Mouse (Mus musculus): ENCODE results near the gene Gm10382.

DNA sequence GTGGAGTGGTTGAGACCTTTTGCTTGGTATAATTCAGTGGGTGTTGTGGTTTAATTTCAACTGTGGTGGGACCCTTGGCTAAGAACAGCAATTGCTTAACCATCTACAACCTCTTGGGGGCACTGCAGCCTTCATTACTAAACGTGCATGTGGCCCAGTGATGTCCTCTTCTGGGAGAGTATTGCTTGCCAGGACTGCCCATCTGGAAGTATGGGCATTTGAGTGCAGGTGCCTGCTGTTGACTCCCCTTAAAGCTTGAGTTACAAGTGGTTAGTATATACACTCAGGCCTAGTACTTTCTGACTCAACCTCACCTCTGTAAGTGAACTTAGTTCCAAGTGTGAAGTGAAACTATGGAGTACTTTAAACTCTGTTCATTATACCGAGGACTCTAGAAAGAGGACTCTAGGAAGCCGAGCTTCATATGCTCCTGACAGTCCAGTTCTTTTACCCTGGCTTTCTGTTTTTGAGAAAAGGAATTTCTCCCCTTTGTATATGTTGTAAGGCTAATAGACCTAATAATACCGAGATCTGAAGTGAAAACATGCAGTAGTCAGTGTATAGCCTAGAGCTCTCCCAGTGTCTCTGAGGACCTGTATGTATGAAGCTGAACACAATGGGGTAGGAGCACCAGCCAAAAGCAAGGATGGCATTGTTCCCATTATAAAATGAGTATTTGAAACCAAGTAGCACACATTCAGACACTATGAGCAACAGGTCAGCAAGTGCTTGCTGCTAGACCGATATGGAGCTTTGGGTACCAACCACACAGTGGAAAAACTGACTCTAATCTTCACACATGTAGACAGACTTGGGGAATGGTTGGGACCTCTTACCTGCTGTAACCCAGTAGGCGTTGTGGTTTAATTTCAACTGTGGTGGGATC lies 6.2 kb upstream of the Gm10382 start:
- TF ChIP-seq GATA1 (IDR thresholded peaks at IDR 0.05; ENCODE audit: borderline replicate concordance, low read length) (no peak), FLI1 (IDR thresholded peaks at IDR 0.05; ENCODE audit: low read length) (no peak)
